14 mouse cellular contexts compared by ENCODE assay signal in the genomic region with DNA sequence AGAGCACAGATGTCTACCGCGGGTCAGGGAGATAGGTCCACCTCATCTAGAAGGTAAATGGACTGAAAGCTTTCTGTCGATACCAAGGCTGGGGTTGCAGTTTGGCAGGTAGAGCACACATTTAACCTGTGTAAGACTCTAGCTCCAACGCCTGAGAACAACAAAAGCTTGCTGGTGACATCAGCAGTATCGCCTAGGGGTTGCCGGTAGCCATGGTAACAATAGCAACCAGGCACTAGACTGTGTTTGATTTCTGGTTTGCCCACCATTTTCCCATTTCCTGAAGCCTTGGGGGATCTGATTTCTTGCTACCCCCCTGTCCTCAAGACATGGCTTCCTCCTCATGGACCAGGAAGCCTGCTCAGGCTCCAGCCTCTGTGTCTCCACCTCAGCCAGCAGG. TPM values are rescaled to one million over a fixed set of nuclear protein-coding genes. Genes with fewer than 3 reads are reported as not detected.
DNase-seq lines count a peak whose midpoint lies in the region; ATAC-seq and TF ChIP-seq lines count a peak whose summit lies in the region.
"Had no signal": no experiment of that assay in that cellular context is flagged by ENCODE, and none has a peak within 500 bp of the region (broad histone marks: within the 10 kb centered on the region; RNA-seq: fewer than 3 reads in every experiment).

No protein-coding gene starts in this region.

- H3K27me3 ChIP-seq in forebrain, postnatal 0 days (ENCODE audit: insufficient read depth, low read length), result no peaks in the 10 kb centered on the region
- no peaks in the 10 kb centered on the region for H3K27me3 ChIP-seq in midbrain, embryonic 15.5 days (replicated peaks)

- H3K4me1 ChIP-seq in forebrain, postnatal 0 days (ENCODE audit: insufficient read depth), result 0 out of 2 replicates have a peak, but pooled peaks cover 6% of the 10 kb centered on the region
- H3K4me1 ChIP-seq in midbrain, embryonic 15.5 days, result peaks cover 18% of the 10 kb centered on the region

- no peak for DNase-seq in left cerebral cortex, adult 2 months (ENCODE audit: extremely low spot score in 1 of 2, low spot score in 2 of 2)
- DNase-seq in left cerebral cortex, postnatal 10 days (ENCODE audit: extremely low spot score in 1 of 2, low spot score in 2 of 2), result no peak
- DNase-seq in brain, adult 2 months (ENCODE audit: low read depth, low spot score), result peak; percentile 38
- peak; percentile 34 for DNase-seq in forebrain, postnatal 0 days
- no peak for DNase-seq in right cerebral cortex, postnatal 10 days (ENCODE audit: low spot score in 2 of 2)
- DNase-seq in adipocyte (ENCODE audit: low spot score), result no peak
- no peak for DNase-seq in spleen, postnatal 10 days (ENCODE audit: low spot score in 2 of 2)
- DNase-seq: cerebellum, adult 9-11 months; embryo, embryonic 11 days; heart, adult 18-20 months; liver; lung, embryonic 14.5 days; thymus, postnatal 14 days had no signal

- no peak overlapping the region for H3K4me2 ChIP-seq in forebrain, postnatal 0 days (ENCODE audit: low read depth)
- H3K4me2 ChIP-seq in midbrain, embryonic 15.5 days, result no peak overlapping the region
- H3K4me2 ChIP-seq: lung, embryonic 14.5 days had no signal

- peaks cover 75% of the 10 kb centered on the region for H3K36me3 ChIP-seq in forebrain, postnatal 0 days (ENCODE audit: insufficient read depth)
- peaks cover 43% of the 10 kb centered on the region for H3K36me3 ChIP-seq in midbrain, embryonic 15.5 days (replicated peaks)

- intact Hi-C loops in left cerebral cortex, adult 2 months (cut with DNase I), result no loop called here
- intact Hi-C loops in left cerebral cortex, postnatal 10 days (cut with DNase I), result no loop called here

- H3K27ac ChIP-seq in left cerebral cortex, adult 2 months, result peak overlapping the region; percentile 37
- peak overlapping the region; percentile 57 for H3K27ac ChIP-seq in forebrain, postnatal 0 days (ENCODE audit: low read depth, low read length)
- H3K27ac ChIP-seq in midbrain, embryonic 15.5 days, result peak overlapping the region; percentile 69

- no peak overlapping the region for H3K9ac ChIP-seq in forebrain, postnatal 0 days
- no peak overlapping the region for H3K9ac ChIP-seq in midbrain, embryonic 15.5 days
- H3K9ac ChIP-seq: lung, embryonic 14.5 days had no signal

- TF ChIP-seq CTCF in left cerebral cortex, adult 2 months (IDR thresholded peaks at IDR 0.05), result no peak
- TF ChIP-seq CTCF in forebrain, postnatal 0 days (IDR thresholded peaks at IDR 0.05; ENCODE audit: low read depth), result no peak

- no peaks in the 10 kb centered on the region for H3K9me3 ChIP-seq in forebrain, postnatal 0 days (ENCODE audit: low read length)
- no peaks in the 10 kb centered on the region for H3K9me3 ChIP-seq in midbrain, embryonic 15.5 days

- ATAC-seq in forebrain, postnatal 0 days, result peak; percentile 50
- peak; percentile 48; the same call in 1 of the 2 replicates for ATAC-seq in midbrain, embryonic 15.5 days (replicated peaks)

- WGBS in forebrain, postnatal 0 days, result 68% methylated on average over 6 of the region's 6 CpGs
- WGBS in midbrain, embryonic 15.5 days, result 74% methylated on average over 6 of the region's 6 CpGs

- no peak overlapping the region for H3K4me3 ChIP-seq in left cerebral cortex, adult 2 months
- H3K4me3 ChIP-seq in forebrain, postnatal 0 days (ENCODE audit: low read depth, low read length), result no peak overlapping the region
- no peak overlapping the region for H3K4me3 ChIP-seq in midbrain, embryonic 15.5 days

RNA-seq across cellular contexts. Expression of gene Plcg2, which starts 44.1 kb away (rescaled TPM):
- 1 to 10 TPM; 2.4 to 2.9 TPM for total RNA-seq in left cerebral cortex, adult 2 months (2021)
- 1 to 10 TPM; 2.7 to 2.8 TPM for total RNA-seq in left cerebral cortex, postnatal 10 days (2021)
- 1.8 TPM in 2 replicates for total RNA-seq in forebrain, postnatal 0 days (2014; rRNA removed)
- 0.63 and 1.1 TPM in 2 replicates for polyA plus RNA-seq in forebrain, postnatal 0 days (2015; fragmentation: Nextera tagmentation; extraction: Ambion mirVana)
- polyA plus RNA-seq in midbrain, embryonic 15.5 days (2015; fragmentation: Nextera tagmentation; extraction: Ambion mirVana), result 0.90 and 1.5 TPM in 2 replicates

Comparison
In these comparisons a context has a peak if more than half of its experiments do, and no peak if none do; other contexts are left out.
1. DNase-seq: peak in brain, adult 2 months (single experiment) and forebrain, postnatal 0 days (single experiment); none in left cerebral cortex, adult 2 months (0 of 2), left cerebral cortex, postnatal 10 days (0 of 2), right cerebral cortex, postnatal 10 days (0 of 2), adipocyte (single experiment) and spleen, postnatal 10 days (0 of 2).
2. Peak in every context shown above with its lines, with median percentiles within 50 percentile points of each other: H3K27ac ChIP-seq.